Mouse (Mus musculus) monocyte, adult 2 months (primary cell): Measurements from ENCODE around the gene Swsap1.

Experiments
- DNase-seq, 2 experiments: peaks; one replicate each; pipeline ENCODE4 v3.0.0; 2022; ENCODE audit warnings: low spot score in 2 of 2, low read depth in 1 of 2

Swsap1 gene

DNA sequence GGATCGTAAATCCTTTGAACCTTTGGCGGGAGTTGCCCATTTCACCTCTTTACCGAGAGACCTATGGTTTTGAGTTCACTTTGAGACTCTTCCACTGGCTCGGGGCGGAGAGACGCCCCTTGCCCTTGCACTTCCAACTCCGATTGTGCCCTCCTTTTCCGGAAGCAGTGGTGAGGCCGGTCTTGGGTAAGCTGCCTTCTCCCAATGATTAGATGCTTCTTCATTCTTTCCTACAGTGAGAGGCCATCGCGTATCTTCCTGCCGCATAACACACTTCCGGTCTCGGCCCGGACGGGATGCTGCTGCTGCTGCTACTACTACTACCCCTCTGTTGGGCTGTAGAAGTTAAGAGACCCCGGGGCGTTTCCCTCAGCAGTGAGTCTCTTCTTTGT, 47.6 kb downstream of the Swsap1 start:
- DNase-seq, result no peak

DNA sequence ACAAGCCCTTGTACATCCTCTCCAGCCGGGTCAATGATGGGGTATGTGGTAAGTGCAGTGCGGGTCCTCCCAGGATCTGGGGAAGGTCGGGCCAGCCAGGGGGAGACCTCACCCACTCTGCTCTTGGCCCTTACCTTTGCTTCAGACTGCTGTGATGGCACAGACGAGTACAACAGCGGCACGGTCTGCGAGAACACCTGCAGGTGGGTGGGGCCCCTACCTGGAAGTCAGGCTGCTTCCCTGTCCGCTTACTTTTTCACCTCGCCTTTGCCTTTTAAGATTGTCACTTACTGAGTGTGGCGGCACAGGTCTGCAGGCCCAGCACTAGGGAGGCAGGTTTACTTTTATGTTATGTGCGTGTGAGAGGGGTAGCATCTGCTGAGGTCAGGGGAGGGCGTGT, 49.0 kb downstream of the Swsap1 start:
- no peak for DNase-seq
